Mouse (Mus musculus) megakaryocyte, embryonic 14.5 days (primary cell): ENCODE data around the gene Sp2.

Experiments
- FLI1 ChIP-seq: IDR thresholded peaks from 2 replicates; pipeline ENCODE4 v1.6.1; 2012; ENCODE audit warnings: low read length, inconsistent platforms, mixed read lengths
- GATA1 ChIP-seq: IDR thresholded peaks from 3 replicates; pipeline ENCODE4 v1.6.1; 2012; ENCODE audit warnings: mixed read lengths, low read length, inconsistent platforms, borderline replicate concordance

GRCm38 (mm10) chr11:96995836-96996772 is 13.3 kb upstream of the Sp2 start:
- TF ChIP-seq GATA1: no peak
- no peak for TF ChIP-seq FLI1
